Mouse (Mus musculus) inflammation-experienced regulatory T-cells (primary cell): Measurements from ENCODE around the gene Clcc1. TPM values are rescaled to one million over a fixed set of nuclear protein-coding genes. Genes with fewer than 3 reads are reported as not detected.

Experiments
- polyA plus RNA-seq, 2 experiments: library from polyadenylated mRNA; unstranded; fragments of 100-300 nt; shearing (Covaris generic); gene quantifications; one replicate each; pipeline ENCODE4 v1.2.1; 2017

Gene Clcc1
- polyA plus RNA-seq, result 10 to 100 TPM; 63.9 to 77.3 TPM

DNA sequence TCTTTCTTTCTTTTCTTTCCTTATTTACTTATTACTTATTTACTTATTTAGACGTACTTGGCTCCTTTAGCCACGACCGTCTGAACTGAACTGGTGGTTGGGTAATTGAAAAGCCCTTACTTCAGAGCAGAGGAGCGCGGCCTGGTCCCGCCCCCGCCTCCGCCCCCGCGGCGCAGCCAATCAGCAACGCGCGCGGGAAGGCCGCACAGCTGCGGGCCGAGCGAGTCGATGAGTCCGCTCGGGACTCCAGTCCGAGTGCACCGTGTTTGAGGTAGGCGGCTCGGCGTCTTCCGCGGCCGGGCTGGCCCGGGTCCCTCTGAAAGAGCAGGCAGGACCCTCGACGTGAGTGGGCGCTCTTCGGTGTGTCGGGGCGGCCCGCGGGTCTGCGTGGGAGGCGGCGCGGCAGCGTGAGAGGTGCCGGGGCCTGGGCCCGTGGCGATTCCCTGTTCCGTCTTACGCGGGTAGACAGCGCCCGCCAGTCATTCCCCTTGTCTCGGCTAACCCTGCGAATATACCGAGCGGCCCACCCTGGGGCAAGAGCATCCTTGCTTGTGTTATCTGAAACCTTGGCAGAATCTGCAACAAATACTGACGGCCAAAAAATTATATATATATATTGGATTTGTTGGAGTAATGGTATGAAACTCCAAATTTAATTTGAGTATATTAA lies at the start of gene Clcc1:
Gene Clcc1 (plus strand): TSS at position 204 of the 670 bp plus-strand sequence.

GRCm38 (mm10) chr3:108722036-108722872 lies 68.5 kb downstream of the Clcc1 start, which contains the start of gene Gpsm2:
TSS of gene Gpsm2 (minus strand) at chr3:108722309.

Other genes with a start within 250 kb of the Clcc1 start
- 1 to 10 TPM in 1 of 2 experiments, under 1 TPM in 1; 0.93 to 2.9 TPM for gene Celsr2, start 238.4 kb upstream of the Clcc1 start, polyA plus RNA-seq
- 100 to 1,000 TPM; 135 to 168 TPM for gene Sars, start 208.7 kb upstream of the Clcc1 start, polyA plus RNA-seq
- 1 to 10 TPM in 1 of 2 experiments, under 1 TPM in 1; 0.52 to 4.4 TPM for gene 1700013F07Rik, start 119.8 kb upstream of the Clcc1 start, polyA plus RNA-seq
- gene 5330417C22Rik, start 117.4 kb upstream of the Clcc1 start, polyA plus RNA-seq, result 1 to 10 TPM; 1.1 to 3.6 TPM
- gene Tmem167b, start 91.4 kb upstream of the Clcc1 start, polyA plus RNA-seq, result 10 to 100 TPM; 27.2 to 37.9 TPM
- gene Taf13, start 82.2 kb upstream of the Clcc1 start, polyA plus RNA-seq, result 10 to 100 TPM; 23.3 to 32.4 TPM
- gene Wdr47, start 62.6 kb upstream of the Clcc1 start, polyA plus RNA-seq, result 10 to 100 TPM; 14.1 to 26.7 TPM
- gene Gpsm2, start 68.4 kb downstream of the Clcc1 start, polyA plus RNA-seq, result 1 to 10 TPM; 5.1 to 6.0 TPM
- gene Aknad1, start 85.7 kb downstream of the Clcc1 start, polyA plus RNA-seq, result under 1 TPM in 1 of 2 experiments, not detected in 1; 0.56 TPM
- gene Stxbp3, start 186.6 kb downstream of the Clcc1 start, polyA plus RNA-seq, result 10 to 100 TPM; 60.7 to 70.9 TPM
- gene Fndc7, start 236.1 kb downstream of the Clcc1 start, polyA plus RNA-seq, result under 1 TPM; 0.24 to 0.69 TPM